Mouse (Mus musculus): ENCODE results near the gene Polr3gl. TPM values are rescaled to one million over a fixed set of nuclear protein-coding genes. Genes with fewer than 3 reads are reported as not detected.
A peak's percentile ranks its signal among the peaks of the same experiment; 100 is the strongest.

Gene Polr3gl
- 36.7 and 38.8 TPM in 2 replicates for polyA plus RNA-seq (2015; fragmentation: Nextera tagmentation; extraction: Ambion mirVana)

- Histone ChIP-seq H3K27me3 (ENCODE audit: control insufficient read depth, insufficient read depth, low read depth, low read length) (no peaks in the 10 kb centered on the region), H3K9ac (ENCODE audit: low read depth, low read length) (peak within 1 kb of the TSS; percentile 78), H3K4me1 (ENCODE audit: control insufficient read depth, insufficient read depth, low read length) (peaks cover 39% of the 10 kb centered on the region), H3K4me2 (ENCODE audit: low read length) (peak within 1 kb of the TSS; percentile 95), H3K9me3 (replicated peaks; ENCODE audit: control insufficient read depth, low read length, poor library complexity, severe bottlenecking) (no peaks in the 10 kb centered on the region), H3K4me3 (ENCODE audit: low read depth, low read length) (peak within 1 kb of the TSS; percentile 68), H3K36me3 (ENCODE audit: control insufficient read depth, insufficient read depth, low read length) (no peaks in the 10 kb centered on the region), H3K27ac (ENCODE audit: low read length) (peak within 1 kb of the TSS; percentile 83)
- ATAC-seq: peak; percentile 86
- WGBS: 0% methylated on average over 36 of the region's 38 CpGs
Measured at GRCm38 (mm10) chr3:96593790-96594560, at the start of gene Polr3gl. Gene Polr3gl, minus strand, starts transcription at chr3:96594181.

GRCm38 (mm10) chr3:96639219-96639618 lies 45.2 kb upstream of the Polr3gl start:
- no peak for ATAC-seq
- Histone ChIP-seq H3K4me2 (ENCODE audit: low read length) (no peak overlapping the region), H3K9me3 (replicated peaks; ENCODE audit: control insufficient read depth, low read length, poor library complexity, severe bottlenecking) (no peaks in the 10 kb centered on the region), H3K9ac (ENCODE audit: low read depth, low read length) (no peak overlapping the region), H3K27me3 (ENCODE audit: control insufficient read depth, insufficient read depth, low read depth, low read length) (no peaks in the 10 kb centered on the region), H3K36me3 (ENCODE audit: control insufficient read depth, insufficient read depth, low read length) (peaks cover 22% of the 10 kb centered on the region), H3K4me1 (ENCODE audit: control insufficient read depth, insufficient read depth, low read length) (peaks cover 19% of the 10 kb centered on the region), H3K27ac (ENCODE audit: low read length) (no peak overlapping the region), H3K4me3 (ENCODE audit: low read depth, low read length) (no peak overlapping the region)
- 75% methylated on average over 1 of the region's 1 CpGs for WGBS

GRCm38 (mm10) chr3:96636448-96636847 lies 42.5 kb upstream of the Polr3gl start:
- Histone ChIP-seq H3K9ac (ENCODE audit: low read depth, low read length) (no peak overlapping the region), H3K27ac (ENCODE audit: low read length) (no peak overlapping the region), H3K36me3 (ENCODE audit: control insufficient read depth, insufficient read depth, low read length) (peaks cover 18% of the 10 kb centered on the region), H3K9me3 (replicated peaks; ENCODE audit: control insufficient read depth, low read length, poor library complexity, severe bottlenecking) (no peaks in the 10 kb centered on the region), H3K27me3 (ENCODE audit: control insufficient read depth, insufficient read depth, low read depth, low read length) (no peaks in the 10 kb centered on the region), H3K4me2 (ENCODE audit: low read length) (peak overlapping the region; percentile 88), H3K4me1 (ENCODE audit: control insufficient read depth, insufficient read depth, low read length) (peaks cover 19% of the 10 kb centered on the region), H3K4me3 (ENCODE audit: low read depth, low read length) (peak overlapping the region; percentile 95)
- no peak for ATAC-seq
- 79% methylated on average over 11 of the region's 11 CpGs for WGBS

- H3K36me3 ChIP-seq (ENCODE audit: control insufficient read depth, insufficient read depth, low read length): peaks cover 18% of the 10 kb centered on the region
Measured at GRCm38 (mm10) chr3:96635906-96636305, 41.9 kb upstream of the Polr3gl start.

GRCm38 (mm10) chr3:96634928-96635879 lies 41.2 kb upstream of the Polr3gl start, which contains the start of the genes Pex11b and Gm42957:
Gene Pex11b, plus strand, starts transcription at chr3:96635376.
Gene Gm42957, plus strand, starts transcription at chr3:96635474.
- H3K27me3 ChIP-seq (ENCODE audit: control insufficient read depth, insufficient read depth, low read depth, low read length): no peaks in the 10 kb centered on the region
- H3K4me1 ChIP-seq (ENCODE audit: control insufficient read depth, insufficient read depth, low read length): peaks cover 27% of the 10 kb centered on the region
- 1% methylated on average over 58 of the region's 60 CpGs for WGBS
- H3K36me3 ChIP-seq (ENCODE audit: control insufficient read depth, insufficient read depth, low read length): peaks cover 17% of the 10 kb centered on the region
- H3K9ac ChIP-seq (ENCODE audit: low read depth, low read length): peak within 1 kb of the TSS; percentile 98
- peak; percentile 89 for ATAC-seq
- peak within 1 kb of the TSS; percentile 88 for H3K4me2 ChIP-seq (ENCODE audit: low read length)
- no peaks in the 10 kb centered on the region for H3K9me3 ChIP-seq (replicated peaks; ENCODE audit: control insufficient read depth, low read length, poor library complexity, severe bottlenecking)
- H3K4me3 ChIP-seq (ENCODE audit: low read depth, low read length): peak within 1 kb of the TSS; percentile 95
- H3K27ac ChIP-seq (ENCODE audit: low read length): peak within 1 kb of the TSS; percentile 89

More at GRCm38 (mm10) chr3:96635906-96636305, 41.9 kb upstream of the Polr3gl start:
- H3K4me1 ChIP-seq (ENCODE audit: control insufficient read depth, insufficient read depth, low read length): peaks cover 22% of the 10 kb centered on the region
- no peaks in the 10 kb centered on the region for H3K27me3 ChIP-seq (ENCODE audit: control insufficient read depth, insufficient read depth, low read depth, low read length)
- H3K4me2 ChIP-seq (ENCODE audit: low read length): peak overlapping the region; percentile 88
- peak overlapping the region; percentile 95 for H3K4me3 ChIP-seq (ENCODE audit: low read depth, low read length)
- no peaks in the 10 kb centered on the region for H3K9me3 ChIP-seq (replicated peaks; ENCODE audit: control insufficient read depth, low read length, poor library complexity, severe bottlenecking)
- ATAC-seq: peak; percentile 18
- WGBS: 12% methylated on average over 15 of the region's 15 CpGs
- H3K9ac ChIP-seq (ENCODE audit: low read depth, low read length): peak overlapping the region; percentile 98
- H3K27ac ChIP-seq (ENCODE audit: low read length): peak overlapping the region; percentile 89

- Histone ChIP-seq H3K4me3 (ENCODE audit: low read depth, low read length) (no peak overlapping the region), H3K9me3 (replicated peaks; ENCODE audit: control insufficient read depth, low read length, poor library complexity, severe bottlenecking) (no peaks in the 10 kb centered on the region), H3K4me1 (ENCODE audit: control insufficient read depth, insufficient read depth, low read length) (peaks cover 30% of the 10 kb centered on the region), H3K9ac (ENCODE audit: low read depth, low read length) (no peak overlapping the region), H3K36me3 (ENCODE audit: control insufficient read depth, insufficient read depth, low read length) (peaks cover 12% of the 10 kb centered on the region), H3K27me3 (ENCODE audit: control insufficient read depth, insufficient read depth, low read depth, low read length) (no peaks in the 10 kb centered on the region), H3K27ac (ENCODE audit: low read length) (no peak overlapping the region), H3K4me2 (ENCODE audit: low read length) (no peak overlapping the region)
- WGBS: 74% methylated on average over 1 of the region's 1 CpGs
- ATAC-seq: no peak
Measured at GRCm38 (mm10) chr3:96634015-96634414, 40.0 kb upstream of the Polr3gl start.

GRCm38 (mm10) chr3:96632058-96632457 lies 38.1 kb upstream of the Polr3gl start:
- H3K9ac ChIP-seq (ENCODE audit: low read depth, low read length): no peak overlapping the region
- no peaks in the 10 kb centered on the region for H3K9me3 ChIP-seq (replicated peaks; ENCODE audit: control insufficient read depth, low read length, poor library complexity, severe bottlenecking)
- ATAC-seq: no peak
- peaks cover 4% of the 10 kb centered on the region; the same call in 1 of the 2 replicates for H3K36me3 ChIP-seq (ENCODE audit: control insufficient read depth, insufficient read depth, low read length)
- H3K4me2 ChIP-seq (ENCODE audit: low read length): no peak overlapping the region
- H3K4me1 ChIP-seq (ENCODE audit: control insufficient read depth, insufficient read depth, low read length): peaks cover 29% of the 10 kb centered on the region
- H3K27me3 ChIP-seq (ENCODE audit: control insufficient read depth, insufficient read depth, low read depth, low read length): no peaks in the 10 kb centered on the region
- no peak overlapping the region for H3K4me3 ChIP-seq (ENCODE audit: low read depth, low read length)
- no peak overlapping the region for H3K27ac ChIP-seq (ENCODE audit: low read length)

GRCm38 (mm10) chr3:96629729-96630600 lies 36.0 kb upstream of the Polr3gl start, which contains the start of gene Rbm8a:
Gene Rbm8a, plus strand, starts transcription at chr3:96629933.
- Histone ChIP-seq H3K27me3 (ENCODE audit: control insufficient read depth, insufficient read depth, low read depth, low read length) (no peaks in the 10 kb centered on the region), H3K9ac (ENCODE audit: low read depth, low read length) (peak within 1 kb of the TSS; percentile 75), H3K36me3 (ENCODE audit: control insufficient read depth, insufficient read depth, low read length) (peaks cover 6% of the 10 kb centered on the region; the same call in 1 of the 2 replicates), H3K4me2 (ENCODE audit: low read length) (peak within 1 kb of the TSS; percentile 84), H3K4me1 (ENCODE audit: control insufficient read depth, insufficient read depth, low read length) (peaks cover 18% of the 10 kb centered on the region), H3K9me3 (replicated peaks; ENCODE audit: control insufficient read depth, low read length, poor library complexity, severe bottlenecking) (no peaks in the 10 kb centered on the region), H3K27ac (ENCODE audit: low read length) (peak within 1 kb of the TSS; percentile 72), H3K4me3 (ENCODE audit: low read depth, low read length) (peak within 1 kb of the TSS; percentile 59)
- WGBS: under 1% methylated on average over 48 of the region's 48 CpGs
- peak; percentile 96 for ATAC-seq

Data from midbrain, embryonic 16.5 days (tissue).